Mouse (Mus musculus): ENCODE measurements around the gene Nprl3. TPM values are rescaled to one million over a fixed set of nuclear protein-coding genes. Genes with fewer than 3 reads are reported as not detected.
"Not testable (repeated sequence)": the region's sequence is repeated elsewhere in the genome, so short reads cannot be mapped to it uniquely, and the experiment has no call there.

Nprl3 gene
- total RNA-seq, 2 experiments from 2014 or later = 57.1 to 63.2 TPM

GRCm38 (mm10) chr11:32226124-32226871 lies 41.2 kb downstream of the Nprl3 start, which contains the start of gene Mpg:
Mpg (plus strand) TSS chr11:32226505.
- peak; percentile 86 for DNase-seq (ENCODE audit: low spot score in 2 of 2)

DNA sequence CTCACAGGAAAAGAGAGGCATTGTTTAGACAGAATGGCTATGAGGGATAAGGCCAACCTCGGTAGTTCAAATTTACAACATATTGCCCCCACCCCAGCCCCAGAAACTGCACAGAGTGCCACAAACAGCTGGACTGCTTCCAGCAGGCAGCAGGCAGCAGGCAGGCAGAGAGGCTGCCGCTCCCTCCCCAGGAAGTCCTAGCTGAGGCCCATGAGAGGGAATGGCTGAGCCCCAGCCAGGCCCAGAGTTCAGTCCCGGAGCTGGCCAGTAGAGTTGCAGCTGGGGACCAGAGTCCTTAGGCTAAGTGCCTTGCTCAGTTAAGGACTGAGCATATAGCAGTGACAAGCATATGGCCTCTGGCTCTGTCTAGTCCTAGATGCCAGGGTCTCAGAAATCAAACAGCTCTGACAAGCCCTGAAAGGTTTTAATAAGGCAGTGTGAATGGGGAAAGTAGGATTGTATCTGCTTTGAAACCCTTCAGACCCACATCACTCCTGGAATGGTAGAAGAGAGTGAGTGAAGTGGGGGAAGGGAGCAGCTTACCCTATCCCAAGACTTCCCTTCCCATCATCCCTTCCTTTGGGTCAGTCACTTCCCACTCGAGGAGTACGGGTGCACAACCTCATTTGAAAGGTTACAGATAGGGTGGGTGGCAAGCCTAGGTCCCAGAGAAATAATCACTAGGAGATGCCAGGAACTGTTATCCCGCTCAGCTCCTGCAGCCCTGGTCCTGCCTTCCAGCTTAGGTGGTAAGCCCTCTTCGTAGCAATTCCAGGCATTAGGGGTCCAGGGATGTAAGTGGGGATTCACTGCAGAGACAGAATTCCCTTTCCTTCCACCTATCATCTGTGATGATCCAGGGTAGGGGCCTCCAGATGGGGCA lies 42.0 kb downstream of the Nprl3 start:
- DNase-seq (ENCODE audit: low spot score in 2 of 2) = no peak

GRCm38 (mm10) chr11:32224468-32225139 lies 42.9 kb downstream of the Nprl3 start:
- no peak for DNase-seq (ENCODE audit: low spot score in 2 of 2)

DNA sequence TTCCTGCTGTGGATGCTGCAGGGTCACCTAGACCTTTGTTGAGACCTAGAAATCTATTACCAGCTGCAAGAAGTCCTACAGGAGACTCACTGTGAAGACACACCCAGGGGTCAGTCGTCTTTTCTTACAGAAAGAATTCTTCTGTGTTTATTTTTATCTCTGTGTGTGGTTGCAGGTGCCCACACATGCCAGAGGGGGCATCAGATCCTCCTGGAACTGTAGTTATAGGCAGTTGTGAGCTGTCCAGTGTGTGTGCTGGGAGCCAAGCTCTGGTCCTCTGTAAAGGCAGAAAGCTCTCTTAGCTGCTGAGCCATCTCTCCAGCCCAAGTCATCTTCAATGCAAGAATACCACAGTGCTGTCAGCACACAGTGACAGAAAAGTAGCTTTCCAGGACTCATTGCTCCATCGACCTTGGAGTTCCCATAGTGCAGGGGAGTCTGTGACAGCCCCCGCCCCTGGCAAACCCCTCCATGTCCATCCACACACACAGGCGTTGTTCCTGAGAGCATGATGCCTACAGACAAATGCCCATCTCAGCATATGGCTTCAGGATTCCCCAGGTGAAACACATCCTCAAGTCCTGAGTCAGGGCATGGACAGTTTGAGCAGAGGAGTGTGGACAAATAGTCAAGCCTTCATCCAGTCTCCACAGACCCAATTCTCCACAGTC lies 44.1 kb downstream of the Nprl3 start:
- DNase-seq (ENCODE audit: low spot score in 2 of 2) = no peak

- DNase-seq (ENCODE audit: low spot score in 2 of 2) = no peak
These were observed 44.8 kb downstream of the Nprl3 start for GRCm38 (mm10) chr11:32222570-32223194.

DNA sequence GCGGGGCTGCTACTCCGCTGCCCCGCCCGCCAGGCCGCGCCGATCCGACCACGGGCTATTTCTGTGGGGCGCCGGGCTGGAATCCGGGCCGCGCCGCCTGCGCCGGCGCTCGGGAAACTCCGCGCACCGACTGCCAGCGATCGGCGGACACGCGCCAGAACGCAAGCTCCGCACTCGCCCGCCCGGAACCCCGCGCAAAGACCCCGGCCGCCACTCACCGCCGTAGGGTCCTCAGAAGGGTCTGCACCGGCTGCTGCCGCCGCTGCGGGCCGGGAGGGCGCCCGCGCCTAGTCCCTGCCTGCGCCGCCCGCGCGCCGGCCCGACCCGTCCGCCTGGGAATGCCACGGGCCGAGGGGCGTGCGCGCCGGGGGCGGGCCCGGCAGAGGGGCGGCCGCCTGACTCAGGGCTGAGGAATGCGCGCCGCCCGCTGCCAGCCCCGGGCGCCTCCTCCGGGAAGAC lies 45.5 kb downstream of the Nprl3 start, which contains the start of gene Rhbdf1:
TSS of gene Rhbdf1 (minus strand) at position 350 of the 459 bp plus-strand sequence.
- no peak for DNase-seq (ENCODE audit: low spot score in 2 of 2)

DNA sequence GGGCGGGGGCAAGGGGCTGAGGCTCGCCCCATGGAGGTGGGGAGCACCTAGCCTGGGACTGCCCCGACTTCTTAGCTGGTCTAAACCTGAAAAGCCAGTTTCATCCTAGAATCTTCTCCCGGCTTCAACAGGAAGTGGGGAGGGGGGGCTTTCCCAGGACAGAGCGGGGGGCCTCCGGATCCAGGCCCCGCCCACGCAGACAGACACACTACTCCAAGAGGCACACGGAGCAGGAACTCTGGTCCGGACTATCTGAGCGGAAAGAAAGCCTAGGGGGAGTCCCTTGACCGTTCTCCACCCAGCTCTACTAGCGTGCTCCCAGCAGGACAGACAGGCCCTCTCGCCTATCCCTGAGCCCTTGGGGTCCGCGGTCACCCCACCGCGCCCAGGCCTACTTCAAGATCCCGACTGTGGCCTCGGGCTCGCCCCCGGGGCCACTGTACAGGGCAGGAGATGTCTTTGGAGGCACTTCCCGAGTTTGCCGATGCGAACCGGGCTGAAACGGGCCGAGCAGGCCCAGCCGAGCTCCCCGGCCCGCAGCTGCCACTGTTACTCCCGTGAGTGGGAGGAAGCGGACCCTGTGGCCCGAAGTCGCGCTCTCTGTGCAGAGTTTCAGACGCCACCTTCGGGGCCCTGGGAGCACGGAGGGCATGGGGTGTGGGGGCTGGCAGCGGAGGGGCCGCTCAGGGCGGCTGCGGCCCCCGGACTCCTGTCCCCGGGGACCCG lies 46.1 kb downstream of the Nprl3 start:
- DNase-seq (ENCODE audit: low spot score in 2 of 2) = no peak

DNA sequence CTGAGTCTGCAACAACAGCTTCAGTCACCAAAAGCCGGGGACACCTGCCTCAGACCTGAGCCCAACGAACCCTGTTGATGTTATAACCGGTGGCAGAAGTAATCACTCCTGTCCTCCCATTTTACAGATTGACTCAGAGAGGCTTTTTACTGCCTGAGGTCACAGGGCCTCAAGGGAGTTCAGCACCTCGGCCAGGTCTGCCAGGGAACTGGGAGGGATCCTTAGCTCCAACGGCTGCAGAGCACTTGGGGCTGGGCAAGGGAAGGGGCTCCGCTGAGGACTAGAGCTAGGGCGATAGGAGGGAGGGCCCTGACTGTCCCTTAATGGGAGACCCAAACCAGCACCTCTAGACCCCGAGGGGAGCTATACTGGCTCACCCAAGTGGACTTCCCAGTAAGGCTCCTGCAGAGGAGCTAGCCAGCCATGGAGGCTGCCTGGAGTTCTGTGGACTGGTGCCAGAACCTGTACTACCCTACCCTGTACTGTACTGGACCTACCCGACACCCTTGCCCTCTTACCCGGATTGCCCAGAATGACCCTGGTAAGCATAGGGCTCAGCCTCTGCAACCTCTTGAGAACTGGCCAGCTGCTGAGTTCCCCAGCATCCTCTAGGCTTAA lies 46.8 kb downstream of the Nprl3 start:
- DNase-seq (ENCODE audit: low spot score in 2 of 2) = no peak

DNA sequence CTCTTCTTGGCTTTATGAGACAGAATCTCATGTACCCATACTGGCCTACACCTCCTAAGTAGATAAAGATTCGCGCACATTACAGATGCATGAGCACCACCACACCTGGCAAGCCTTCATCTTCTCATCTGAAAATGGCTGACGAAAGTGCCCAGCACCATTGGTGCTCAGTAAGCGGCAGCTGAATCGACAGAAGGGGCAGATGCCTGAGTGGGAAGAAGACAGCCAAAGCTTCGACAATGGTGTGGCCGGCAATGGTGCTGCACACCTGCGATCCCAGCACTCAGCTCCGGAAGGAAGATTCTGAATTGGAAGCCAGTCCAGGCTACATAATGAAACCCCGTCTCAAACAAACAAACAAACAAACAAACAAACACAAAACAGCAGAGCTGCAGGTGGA lies 48.2 kb downstream of the Nprl3 start:
- no peak for DNase-seq (ENCODE audit: low spot score in 2 of 2)

GRCm38 (mm10) chr11:32218501-32219050 lies 48.9 kb downstream of the Nprl3 start:
- no peak for DNase-seq (ENCODE audit: low spot score in 2 of 2)

GRCm38 (mm10) chr11:32216851-32217250 lies 50.7 kb downstream of the Nprl3 start:
- no peak for DNase-seq (ENCODE audit: low spot score in 2 of 2)

DNA sequence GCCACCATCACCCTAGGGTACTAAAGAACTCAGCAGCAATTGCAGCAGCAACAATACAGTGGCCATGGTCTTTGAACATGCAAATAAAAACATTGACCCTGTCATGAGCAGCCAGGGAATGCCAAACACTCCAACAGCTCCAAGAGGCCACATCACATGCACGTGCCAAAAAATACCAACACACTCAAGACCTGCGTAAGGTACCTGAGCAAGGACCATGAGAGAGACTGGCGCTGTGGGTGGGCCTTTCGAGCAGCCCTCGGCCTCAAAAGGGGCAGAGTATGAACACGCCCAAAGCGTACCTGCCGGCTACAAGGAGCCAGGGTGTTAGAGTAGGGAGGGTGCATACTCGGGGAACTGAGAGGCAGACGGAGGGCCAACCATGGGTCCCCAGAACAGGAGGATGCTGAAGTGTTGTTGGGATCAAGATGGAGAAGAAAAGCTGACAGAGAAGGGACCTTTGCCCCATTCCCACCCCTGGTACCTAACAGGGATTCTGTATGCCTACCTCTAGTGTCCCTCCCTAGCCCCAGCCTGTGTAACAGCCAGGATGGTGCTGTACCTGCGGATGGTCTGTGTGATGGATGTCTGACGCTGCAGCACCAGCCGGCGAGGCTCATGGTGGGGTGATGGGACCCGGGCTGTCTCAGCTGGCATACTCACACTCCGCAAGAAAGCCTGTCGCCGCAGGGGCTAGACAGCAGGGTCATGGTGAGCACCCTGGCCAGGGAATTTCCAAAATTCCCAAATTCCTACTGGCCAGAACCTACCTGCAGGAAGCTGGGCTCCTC lies 51.9 kb downstream of the Nprl3 start:
- no peak for DNase-seq (ENCODE audit: low spot score in 2 of 2)

DNA sequence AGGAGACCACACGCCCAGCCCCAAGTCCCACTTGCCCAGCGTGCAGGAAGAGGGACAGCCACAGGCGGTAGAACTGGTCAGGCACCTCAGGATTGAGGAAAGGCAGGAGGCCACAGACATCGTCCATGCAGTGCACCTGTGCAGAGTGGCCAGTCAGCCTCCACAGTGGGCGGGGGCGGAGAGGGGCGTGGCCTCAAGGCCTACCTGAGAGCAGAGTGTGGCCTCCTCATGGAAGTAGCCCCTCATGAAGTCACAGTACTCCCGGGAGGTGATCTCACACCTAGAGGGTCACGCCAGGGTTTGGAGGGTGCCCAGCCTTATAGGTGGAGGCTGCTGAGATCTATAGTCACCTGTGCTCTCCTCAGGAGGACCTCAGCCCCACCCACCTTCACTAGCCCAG lies 56.9 kb downstream of the Nprl3 start:
- DNase-seq (ENCODE audit: low spot score in 2 of 2) = no peak

- DNase-seq (ENCODE audit: low spot score in 2 of 2) = peak; percentile 90 to 98
These were observed 62.2 kb downstream of the Nprl3 start, which contains the start of gene Snrnp25 for GRCm38 (mm10) chr11:32205058-32205873. Snrnp25 (plus strand) TSS chr11:32205415.

DNA sequence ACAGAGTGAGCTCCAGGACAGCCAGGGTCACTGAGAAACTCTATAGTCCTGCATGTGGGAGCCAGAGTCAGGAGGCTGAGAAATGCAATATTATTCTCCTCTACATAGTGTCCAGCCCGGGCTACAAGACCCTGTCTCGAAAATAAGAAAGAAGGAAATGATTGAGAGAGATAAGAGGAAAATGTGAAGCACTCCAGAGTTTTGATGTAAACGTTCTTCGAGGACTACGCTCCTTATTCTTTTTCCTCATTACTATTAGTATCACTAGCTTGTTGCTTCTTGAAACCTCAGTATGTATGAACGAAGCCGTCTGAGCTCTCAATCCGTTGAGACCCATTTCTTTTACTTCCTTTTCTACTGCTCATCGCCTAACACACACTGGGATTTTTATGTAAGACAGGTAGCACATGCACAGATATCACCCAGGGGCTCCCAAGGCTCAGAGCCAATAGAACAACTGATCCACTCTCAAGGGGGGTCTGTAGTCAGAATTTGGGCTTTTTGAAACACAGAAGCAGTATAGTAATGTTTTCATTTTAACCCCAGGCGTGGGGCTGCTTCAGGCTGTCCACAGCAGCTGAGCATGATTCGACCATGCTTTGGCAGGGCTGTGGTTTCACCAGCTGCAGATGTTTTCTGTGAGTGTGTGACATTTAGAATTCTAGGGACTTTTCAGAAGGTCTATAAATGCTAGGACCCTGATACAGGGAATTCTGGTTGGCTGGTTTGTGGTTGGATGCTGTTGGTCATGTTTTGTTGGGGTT lies 65.4 kb downstream of the Nprl3 start:
- DNase-seq (ENCODE audit: low spot score in 2 of 2) = no peak

GRCm38 (mm10) chr11:32200992-32201391 lies 66.5 kb downstream of the Nprl3 start:
- DNase-seq (ENCODE audit: low spot score in 2 of 2) = not testable (repeated sequence)

Measured in layer of hippocampus, postnatal 14 days (tissue).